Mouse (Mus musculus) ovary, adult 18-20 months (tissue): ENCODE data around the gene Bud31.
"Not testable (repeated sequence)": the region's sequence is repeated elsewhere in the genome, so short reads cannot be mapped to it uniquely, and the experiment has no call there.

Experiments used
- DNase-seq: peaks from one replicate; pipeline ENCODE4 v3.0.0; 2022; ENCODE audit warnings: low spot score, mixed read lengths

Bud31 gene

GRCm38 (mm10) chr5:145139571-145140519 lies at the start of gene Bud31, which contains the start of gene Pdap1:
Bud31 (plus strand) TSS chr5:145140362.
Pdap1 (minus strand) TSS chr5:145140238.
- peak; percentile 89 for DNase-seq

DNA sequence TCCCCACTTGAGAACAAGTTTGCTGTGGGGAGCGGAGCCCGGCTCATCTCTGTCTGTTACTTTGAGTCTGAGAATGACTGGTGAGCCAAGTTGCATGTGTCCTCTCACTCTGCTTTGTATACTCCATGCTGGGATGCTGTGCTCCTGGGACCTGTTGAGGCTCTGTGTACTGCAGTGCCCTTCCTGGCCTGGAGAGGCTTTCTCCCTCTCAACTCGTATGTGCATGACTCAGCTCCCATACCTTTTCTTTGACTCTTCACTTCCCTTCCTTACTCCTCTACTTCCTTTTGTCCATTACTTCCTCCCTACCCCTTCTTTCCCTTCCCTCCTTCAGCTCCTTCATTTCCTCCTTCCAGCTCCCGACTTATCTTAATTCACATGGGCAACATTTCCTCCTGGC lies 44.0 kb upstream of the Bud31 start:
- DNase-seq: no peak

GRCm38 (mm10) chr5:145098340-145098821 lies 41.8 kb upstream of the Bud31 start:
- DNase-seq: no peak

GRCm38 (mm10) chr5:145100960-145101359 lies 39.2 kb upstream of the Bud31 start:
- no peak for DNase-seq

GRCm38 (mm10) chr5:145101451-145101850 lies 38.7 kb upstream of the Bud31 start:
- not testable (repeated sequence) for DNase-seq

DNA sequence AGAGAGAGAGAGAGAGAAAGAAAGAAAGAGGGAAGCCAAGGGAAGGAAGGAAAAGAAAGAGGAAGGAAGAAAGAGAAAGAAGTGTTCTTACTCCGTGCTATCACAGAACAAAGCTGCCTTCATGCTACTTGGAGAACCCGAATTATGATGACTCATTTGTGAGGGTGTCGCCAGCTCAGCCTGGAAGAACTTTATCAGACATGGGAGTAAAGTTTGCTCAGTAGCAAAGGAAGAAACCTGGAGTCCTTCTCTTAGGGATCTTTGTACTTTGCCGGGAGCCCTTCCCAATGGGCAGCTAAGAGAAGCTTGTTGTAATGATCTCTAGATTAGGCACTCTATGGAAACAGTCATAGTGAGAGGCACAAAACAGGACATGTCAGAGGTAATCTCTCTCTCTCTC lies 37.5 kb upstream of the Bud31 start:
- no peak for DNase-seq

- DNase-seq: no peak
These were observed 35.8 kb upstream of the Bud31 start for GRCm38 (mm10) chr5:145104328-145104727.

- DNase-seq: no peak
These were observed 34.4 kb upstream of the Bud31 start for GRCm38 (mm10) chr5:145105694-145106275.

DNA sequence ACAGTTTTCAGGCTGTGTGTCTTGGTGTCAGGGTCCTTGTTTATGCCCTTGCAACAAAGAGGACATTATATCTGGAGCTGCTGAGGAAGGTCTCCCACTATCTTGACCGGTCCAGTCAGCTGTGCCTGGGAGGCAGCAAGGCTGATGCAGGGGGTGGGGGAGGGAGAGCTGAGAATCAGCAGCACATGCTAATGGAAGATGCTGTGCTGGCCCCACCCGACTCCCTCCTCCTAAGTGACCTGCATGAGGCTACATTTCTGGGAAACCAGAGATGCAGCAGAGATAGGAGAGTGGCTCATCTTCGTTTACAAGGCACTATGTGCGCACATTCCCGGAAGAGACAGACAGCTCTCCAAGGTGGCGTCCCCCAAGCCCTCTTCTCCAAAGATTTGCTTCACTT lies 29.8 kb upstream of the Bud31 start:
- peak; percentile 44 for DNase-seq

- no peak for DNase-seq
These were observed 27.6 kb upstream of the Bud31 start for GRCm38 (mm10) chr5:145112566-145112965.

DNA sequence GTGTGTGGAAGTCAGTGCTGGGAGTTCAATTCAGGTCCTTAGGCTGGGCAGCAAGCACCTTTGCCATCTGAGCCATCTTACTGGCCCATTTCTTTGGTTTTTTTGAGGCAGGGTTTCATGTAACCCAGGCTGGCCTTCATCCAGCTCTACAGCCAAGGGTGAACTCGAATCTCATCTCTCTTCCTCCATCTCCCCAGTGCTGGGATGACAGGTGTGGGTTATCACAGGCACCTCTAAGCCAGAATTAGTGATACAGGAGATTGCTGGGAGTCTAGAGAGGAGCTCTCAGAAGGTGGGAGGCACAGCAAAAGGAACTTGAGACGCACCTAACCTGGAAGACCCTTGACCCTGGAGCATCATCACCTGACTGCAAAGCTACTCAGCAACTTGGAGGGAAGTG lies 26.7 kb upstream of the Bud31 start:
- DNase-seq: no peak

DNA sequence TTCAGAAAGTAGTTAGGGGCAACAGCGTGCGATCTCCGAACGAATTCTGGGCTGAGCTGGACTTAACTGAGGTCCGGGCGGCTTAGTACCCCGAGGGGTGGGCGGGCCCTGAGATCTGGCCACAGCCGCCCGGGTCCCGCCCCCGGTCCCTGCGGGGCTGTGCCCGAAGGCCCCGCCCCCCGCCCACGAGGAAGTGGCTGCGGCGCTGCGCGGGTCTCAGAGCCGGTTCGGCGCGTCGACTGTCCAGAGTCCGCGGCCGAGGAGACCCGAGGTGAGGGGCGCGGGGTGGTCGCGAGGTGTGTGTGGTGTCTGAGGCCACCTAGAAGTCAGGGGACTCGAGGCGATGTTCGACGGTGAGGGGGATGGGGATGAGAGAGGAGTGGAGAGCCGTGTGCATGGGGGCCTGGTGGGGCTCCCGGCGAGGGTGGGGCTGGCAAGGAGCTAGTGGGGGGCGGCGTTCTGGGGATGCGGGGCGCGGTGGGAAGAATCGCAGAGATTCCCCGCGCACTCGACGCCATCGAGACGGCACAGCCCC lies 26.0 kb upstream of the Bud31 start, which contains the start of gene Arpc1b:
Gene Arpc1b, plus strand, starts transcription at position 145 of the 535 bp plus-strand sequence.
- peak; percentile 68 for DNase-seq

DNA sequence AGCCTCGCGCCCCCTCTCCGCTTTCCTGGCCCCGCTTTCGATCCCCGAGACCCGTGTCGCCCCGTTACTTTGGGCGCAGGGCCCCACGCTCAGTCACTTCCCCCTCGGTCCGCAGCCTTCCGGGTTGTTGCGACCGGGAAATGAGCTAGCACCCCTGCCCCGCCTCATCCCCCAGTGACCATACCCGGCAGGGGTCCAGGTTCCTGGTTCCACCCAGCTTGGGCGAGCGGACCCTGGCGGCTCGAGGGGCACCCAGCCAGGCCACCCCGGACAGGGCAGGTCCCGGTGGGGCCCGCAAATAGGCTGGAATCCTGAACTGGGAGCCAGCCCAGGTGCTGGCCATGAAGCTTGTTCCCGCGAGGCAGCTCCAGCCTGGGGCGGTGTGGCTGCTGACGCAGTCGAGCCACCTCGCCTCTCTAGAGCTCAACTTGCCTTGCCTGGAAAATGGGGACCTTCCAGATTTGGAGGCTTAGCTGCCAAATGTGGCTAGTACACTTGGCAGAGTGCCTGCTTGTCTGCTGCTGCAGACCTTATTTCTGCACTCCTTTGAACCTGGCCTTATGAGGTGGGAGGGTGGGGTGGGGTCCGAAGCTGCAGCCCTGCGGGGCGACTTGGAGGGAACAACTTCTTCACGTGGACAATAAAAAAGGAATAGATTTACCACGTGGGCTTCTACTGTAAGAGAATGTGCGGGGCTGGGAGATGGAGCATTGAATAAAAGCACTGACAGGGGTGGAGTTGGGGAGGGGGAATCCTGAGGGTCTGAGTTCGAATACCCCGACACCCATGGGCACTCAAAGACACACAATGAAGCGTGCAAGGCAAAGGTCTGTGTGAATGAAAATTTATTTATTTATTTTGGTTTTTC lies 25.3 kb upstream of the Bud31 start:
- peak; percentile 46 for DNase-seq

DNA sequence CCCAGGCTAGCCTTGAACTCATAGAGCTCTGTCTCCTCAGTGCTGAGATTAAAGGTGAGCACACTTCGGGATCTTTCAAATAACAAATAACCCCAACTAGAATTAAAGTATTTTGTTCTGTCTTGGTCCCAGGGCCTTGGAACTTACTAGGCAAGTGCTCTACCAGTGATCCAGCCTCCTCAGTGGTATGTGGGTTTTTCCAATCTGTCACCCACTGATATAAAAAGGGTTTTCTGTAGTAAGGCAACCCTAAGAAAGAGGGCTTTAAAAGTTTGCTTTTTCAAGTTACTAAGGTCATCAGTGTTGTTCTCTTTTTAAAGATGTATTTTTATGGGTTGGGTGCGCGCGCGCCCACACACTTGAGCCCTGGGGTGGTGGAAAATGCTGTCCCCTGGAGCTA lies 24.4 kb upstream of the Bud31 start:
- no peak for DNase-seq

- peak; percentile 77 for DNase-seq
These were observed 23.8 kb upstream of the Bud31 start for GRCm38 (mm10) chr5:145116316-145116715.

- DNase-seq: peak; percentile 60
These were observed 23.2 kb upstream of the Bud31 start for GRCm38 (mm10) chr5:145116916-145117315.

DNA sequence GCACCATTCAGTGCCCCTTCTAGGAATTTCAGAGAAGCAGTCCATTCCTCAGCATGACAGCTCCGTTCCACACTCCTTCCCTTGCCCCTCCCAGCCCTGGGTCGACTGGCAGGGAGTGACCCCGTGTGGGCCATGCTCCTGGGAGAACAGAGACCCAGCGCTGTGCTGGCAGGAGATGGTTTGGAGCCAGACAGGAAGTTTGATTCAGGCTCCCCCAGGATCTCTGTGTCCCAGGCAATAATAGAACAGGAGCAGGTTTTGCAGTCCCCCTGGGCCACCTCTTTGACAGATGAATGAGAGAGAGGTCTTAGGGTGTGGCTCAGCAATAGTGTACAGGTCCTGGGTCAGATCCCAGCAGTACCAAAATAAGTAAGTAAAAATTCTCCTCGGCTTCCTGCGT lies 22.2 kb upstream of the Bud31 start:
- no peak for DNase-seq

GRCm38 (mm10) chr5:145118461-145118860 lies 21.7 kb upstream of the Bud31 start:
- no peak for DNase-seq

DNA sequence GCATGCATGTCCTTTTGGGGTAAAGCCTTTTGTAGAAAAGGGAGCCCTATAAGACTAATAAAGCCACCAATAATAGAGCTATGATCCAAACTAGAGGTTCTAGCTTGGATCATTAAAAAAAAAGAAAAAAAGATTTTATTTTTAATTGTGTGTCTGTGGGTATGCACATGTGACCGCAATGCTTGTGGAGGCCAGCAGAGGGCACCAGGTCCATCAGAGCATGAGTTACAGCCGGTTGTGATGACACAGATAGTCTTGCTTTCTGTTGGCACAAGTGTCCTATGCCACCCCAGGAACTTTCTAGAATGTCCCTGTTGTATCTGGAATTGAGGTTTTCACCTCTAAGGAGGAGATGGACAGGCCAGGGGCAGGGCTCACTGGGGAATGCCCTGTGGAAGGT lies 20.8 kb upstream of the Bud31 start:
- no peak for DNase-seq

GRCm38 (mm10) chr5:145120921-145121320 lies 19.2 kb upstream of the Bud31 start:
- no peak for DNase-seq

DNA sequence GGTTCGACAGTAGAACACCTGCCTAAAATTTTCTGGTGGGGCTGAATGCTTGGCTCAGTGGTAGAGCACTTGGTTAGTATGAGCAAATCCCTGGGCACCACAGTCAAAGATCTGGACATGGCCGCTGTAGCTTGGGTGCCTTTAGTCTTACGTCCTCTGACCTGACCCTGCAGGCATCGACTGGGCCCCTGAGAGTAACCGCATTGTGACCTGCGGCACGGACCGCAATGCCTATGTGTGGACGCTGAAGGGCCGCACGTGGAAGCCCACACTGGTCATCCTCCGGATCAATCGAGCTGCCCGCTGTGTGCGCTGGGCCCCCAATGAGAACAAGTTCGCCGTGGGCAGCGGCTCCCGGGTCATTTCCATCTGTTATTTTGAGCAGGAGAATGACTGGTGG lies 16.8 kb upstream of the Bud31 start:
- no peak for DNase-seq

- no peak for DNase-seq
These were observed 13.6 kb upstream of the Bud31 start for GRCm38 (mm10) chr5:145126580-145126979.
